Mouse (Mus musculus) cerebellum, postnatal 36 days (tissue): ENCODE data around the gene Vcl.

ENCODE experiments used
- DNase-seq, 2 experiments: peaks; one replicate each; pipeline ENCODE4 v3.0.0; 2021 to 2022; ENCODE audit warnings: mixed read lengths in 2 of 2

Vcl gene

DNA sequence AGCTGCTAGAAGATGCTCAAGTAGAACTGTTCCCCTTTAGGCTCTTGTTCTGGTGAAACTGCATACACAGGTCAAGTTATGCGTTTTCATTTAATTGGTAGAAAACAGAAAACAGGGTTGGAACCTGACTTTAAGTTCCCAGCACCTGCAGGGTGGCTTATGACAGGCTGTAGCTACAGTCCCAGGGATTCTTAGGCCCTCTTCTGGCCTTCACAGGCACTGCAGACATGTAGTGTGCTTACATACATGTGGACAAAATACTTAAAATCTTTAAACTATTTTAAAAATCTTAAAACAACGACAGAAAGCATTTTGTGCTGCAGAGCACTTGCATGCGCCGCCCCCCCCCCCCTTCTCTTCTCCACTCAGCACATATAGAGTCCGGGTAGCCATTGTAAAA is 140.4 kb downstream of the Vcl start:
- DNase-seq, result no peak

DNA sequence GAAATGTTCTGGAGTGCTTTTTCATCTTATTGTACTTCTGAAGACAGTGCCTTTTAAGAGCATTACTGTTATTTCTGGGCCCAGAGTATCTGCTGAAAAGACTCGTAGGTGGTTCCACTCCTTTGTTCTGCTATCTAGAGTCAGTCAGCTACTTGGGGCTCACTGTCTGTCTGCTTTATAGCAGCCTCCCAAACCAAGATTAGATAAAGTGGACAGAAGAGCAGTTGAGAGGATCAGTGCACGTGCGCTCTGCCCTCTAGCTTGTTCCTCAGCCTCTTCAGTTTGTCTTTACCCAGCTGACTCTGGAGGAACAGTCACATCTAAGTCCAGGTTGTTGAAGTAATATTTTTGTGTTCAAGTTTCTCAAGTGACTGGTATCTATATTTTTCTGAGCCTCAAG is 144.8 kb downstream of the Vcl start:
- DNase-seq, result no peak

- DNase-seq, result no peak
Observed at GRCm38 (mm10) chr14:21074398-21075320, 145.5 kb downstream of the Vcl start.

- peak; percentile 90 to 94 for DNase-seq
Observed at GRCm38 (mm10) chr14:21075751-21076500, 146.7 kb downstream of the Vcl start.

- no peak for DNase-seq
Observed at GRCm38 (mm10) chr14:21076501-21077194, 147.4 kb downstream of the Vcl start.

- no peak for DNase-seq
Observed at GRCm38 (mm10) chr14:21077939-21078338, 148.7 kb downstream of the Vcl start.

- DNase-seq, result no peak
Observed at GRCm38 (mm10) chr14:21078511-21078910, 149.3 kb downstream of the Vcl start.

DNA sequence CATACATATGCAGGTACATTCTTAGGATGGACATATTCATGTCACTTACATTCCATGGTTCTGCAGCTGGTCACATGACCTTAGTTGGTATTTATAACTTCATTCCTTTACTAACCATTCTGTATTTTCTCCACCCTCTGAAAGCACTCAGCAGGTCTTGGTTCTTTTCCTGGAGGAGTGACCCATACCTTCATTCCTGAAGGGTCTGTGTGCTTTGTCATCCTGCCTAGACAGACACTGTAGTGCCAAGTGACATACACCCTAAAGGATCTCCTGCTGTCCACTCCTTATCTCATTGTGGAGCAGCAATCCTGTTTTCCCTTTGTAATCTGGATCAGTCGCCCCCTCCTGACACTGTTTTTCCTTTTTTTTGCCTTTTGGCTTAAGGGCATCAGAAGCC is 153.6 kb downstream of the Vcl start:
- DNase-seq, result no peak
